Mouse (Mus musculus) gastrocnemius, postnatal 36 days (tissue): ENCODE data around the gene Alyref. TPM values are rescaled to one million over a fixed set of nuclear protein-coding genes. Genes with fewer than 3 reads are reported as not detected.
A peak's percentile ranks its signal among the peaks of the same experiment; 100 is the strongest.

Experiments used
- DNase-seq, 2 experiments: peaks; one replicate each; pipeline ENCODE4 v3.0.0; 2022
- intact Hi-C: fragments of 180-260 bp; cut with DNase I; formaldehyde crosslinking; loops from one replicate; pipeline ENCODE4 v1.15.1; 2025
- microRNA-seq, 2 experiments: library from miRNA; unstranded; fragments of <30 nt; microRNA quantifications; one replicate each; pipeline ENCODE4 v1.2.0; 2021
- total RNA-seq, 2 experiments: library from RNA; stranded (reverse); gene quantifications; 2 replicates each; pipeline ENCODE4 v1.2.3; 2021

Gene Alyref
- total RNA-seq, 2 experiments from 2014 or later, result 36.1 to 41.5 TPM

DNA sequence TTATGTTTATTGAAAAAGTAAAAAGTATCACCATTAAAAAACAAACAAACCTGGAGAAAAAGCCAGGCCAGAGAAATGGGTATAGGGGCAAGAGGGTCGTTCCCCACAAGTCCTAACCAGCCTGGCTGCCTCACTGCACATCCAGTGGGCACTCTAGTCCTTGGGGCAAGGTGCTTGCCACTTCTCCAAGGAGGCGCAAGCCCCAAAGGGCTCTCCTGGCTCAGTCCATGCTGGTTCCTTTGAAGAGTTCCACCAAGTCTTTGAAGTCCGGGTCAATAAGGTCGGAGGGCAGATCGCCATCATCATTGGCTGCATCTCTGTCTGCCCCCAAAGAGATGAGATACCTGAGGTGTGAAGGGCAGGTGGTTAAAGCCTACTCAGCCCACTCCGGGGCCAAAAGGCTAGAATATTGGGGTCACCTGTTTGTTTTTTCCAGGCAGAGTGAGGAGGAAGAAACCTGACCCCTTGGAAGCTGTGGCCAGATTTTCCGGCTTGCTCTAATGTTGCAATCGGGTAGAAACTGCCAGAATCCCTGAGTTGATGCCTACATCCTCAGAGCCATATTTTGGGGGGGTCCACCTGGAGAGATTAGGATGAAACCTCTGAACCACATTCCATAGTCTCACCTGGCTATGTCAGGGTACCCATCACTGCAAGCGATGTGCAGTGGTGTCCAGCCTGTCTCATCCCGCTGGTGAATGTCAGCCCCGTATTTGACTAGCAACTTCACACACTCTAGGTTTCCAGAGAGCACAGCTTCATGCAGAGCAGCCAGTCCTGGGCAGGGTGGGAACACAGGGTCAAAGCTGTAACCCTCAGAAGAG, 48.0 kb downstream of the Alyref start:
- no peak for DNase-seq
- intact Hi-C loops, result loop anchor here (2.0 kb wide), 1 partner anchor 29 kb away; no protein-coding TSS in a partner anchor

DNA sequence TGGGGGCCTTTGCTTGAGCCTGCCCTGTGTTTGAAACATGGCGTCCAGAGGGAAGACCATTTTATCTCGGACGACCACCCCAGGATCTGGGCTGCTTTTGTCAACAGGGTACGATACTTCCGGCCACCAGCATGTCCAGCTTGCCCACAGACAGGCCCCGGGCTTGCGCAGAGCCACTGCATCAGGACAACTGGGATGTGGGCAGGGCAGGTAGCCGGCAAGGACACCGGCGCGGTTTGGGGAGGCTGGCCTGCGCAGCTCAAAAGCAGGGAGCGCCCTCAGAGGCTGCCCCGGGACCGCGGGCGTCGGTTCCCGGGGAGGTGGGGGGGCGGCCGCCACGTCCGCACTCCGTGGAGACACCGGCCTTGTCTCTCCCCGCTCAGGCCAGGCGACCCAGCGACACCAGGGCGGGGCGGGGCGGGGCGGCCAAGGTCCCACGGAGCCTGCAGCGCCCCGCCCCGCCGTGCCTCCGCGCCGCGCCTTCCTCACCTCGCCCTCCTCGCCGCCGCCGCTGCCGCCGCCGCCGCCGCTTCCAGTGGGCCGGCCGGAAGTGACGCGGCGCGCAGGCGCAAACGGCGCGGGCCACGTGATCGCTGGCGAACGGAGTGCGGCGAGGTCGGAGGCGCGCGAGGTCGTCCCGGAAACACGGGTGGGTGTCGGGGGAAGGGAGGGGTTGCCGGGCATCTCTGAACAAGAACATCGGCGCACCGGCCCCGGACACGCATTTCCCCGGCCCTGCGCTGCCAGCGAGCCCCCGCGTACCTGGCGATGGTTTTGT, 48.8 kb downstream of the Alyref start, which contains the start of gene Mcrip1:
TSS of gene Mcrip1 (minus strand) at position 560 of the 778 bp plus-strand sequence.
- intact Hi-C loops, result loop anchor here (2.0 kb wide), 1 partner anchor 29 kb away; no protein-coding TSS in a partner anchor
- DNase-seq, result peak; percentile 90 to 93

DNA sequence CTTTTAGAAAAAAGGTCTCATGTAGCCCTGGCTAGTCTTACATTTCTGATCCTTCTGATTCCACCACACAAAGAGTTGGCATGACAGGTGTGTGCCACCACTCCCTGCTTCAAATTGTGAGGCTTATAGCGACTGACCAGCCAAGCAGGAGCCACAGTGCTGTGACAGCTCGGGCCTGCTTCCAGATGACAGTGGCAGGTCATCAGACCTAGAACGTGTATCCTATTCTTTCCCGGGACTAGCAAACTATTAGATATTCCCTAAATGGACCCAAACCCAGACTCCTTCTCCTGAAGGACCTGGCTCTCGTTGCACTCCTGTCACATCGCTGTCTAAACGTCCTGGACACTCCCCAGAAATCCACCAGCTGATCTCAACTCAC, 49.4 kb downstream of the Alyref start:
- intact Hi-C loops, result loop anchor here (1.0 to 2.0 kb wide), 2 partner anchors 9 to 28 kb away; no protein-coding TSS in a partner anchor

DNA sequence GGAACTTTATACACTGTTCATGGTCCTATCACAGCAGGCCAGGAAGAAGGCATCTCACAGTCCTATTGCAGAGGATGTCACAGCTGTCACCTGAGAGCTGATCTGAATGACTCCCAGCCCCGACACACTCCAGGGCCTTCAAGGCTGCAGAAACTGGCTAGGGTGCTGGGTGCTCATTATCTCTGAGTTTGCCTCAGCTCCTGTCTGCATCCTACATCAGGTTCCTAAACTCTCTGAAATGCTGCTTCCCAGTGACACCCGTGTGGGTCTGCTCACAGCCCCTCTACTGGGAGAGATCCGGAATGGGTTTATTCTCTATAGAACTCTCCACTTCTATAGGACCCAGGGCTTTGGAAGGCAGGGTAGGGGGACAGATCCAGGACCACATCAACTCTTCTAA, 50.0 kb downstream of the Alyref start:
- intact Hi-C loops, result loop anchor here (1.0 to 2.0 kb wide), 2 partner anchors 9 to 27 kb away; no protein-coding TSS in a partner anchor
- no peak for DNase-seq

More for the DNA sequence above, 49.4 kb downstream of the Alyref start:
- DNase-seq, result no peak

DNA sequence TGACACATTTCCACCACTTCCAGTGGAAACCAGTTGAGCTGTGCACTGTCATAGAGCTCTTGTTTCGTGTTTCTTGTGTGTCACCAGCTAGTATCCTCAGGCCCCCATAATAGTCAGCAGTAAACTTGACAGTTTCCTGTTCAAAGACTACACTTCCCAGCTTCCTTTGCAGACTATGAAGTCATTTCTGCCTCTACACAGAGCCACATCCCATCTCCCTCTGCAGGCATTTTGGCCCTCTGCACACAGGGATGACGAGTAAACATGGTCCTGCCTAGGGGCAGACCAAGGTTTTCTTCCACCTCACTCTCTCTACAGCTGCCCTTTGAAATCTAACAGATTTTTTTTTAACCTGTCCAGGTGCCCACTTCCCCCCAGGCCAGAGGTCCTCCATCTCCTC, 50.7 kb downstream of the Alyref start:
- intact Hi-C loops, result no loop called here
- no peak for DNase-seq

DNA sequence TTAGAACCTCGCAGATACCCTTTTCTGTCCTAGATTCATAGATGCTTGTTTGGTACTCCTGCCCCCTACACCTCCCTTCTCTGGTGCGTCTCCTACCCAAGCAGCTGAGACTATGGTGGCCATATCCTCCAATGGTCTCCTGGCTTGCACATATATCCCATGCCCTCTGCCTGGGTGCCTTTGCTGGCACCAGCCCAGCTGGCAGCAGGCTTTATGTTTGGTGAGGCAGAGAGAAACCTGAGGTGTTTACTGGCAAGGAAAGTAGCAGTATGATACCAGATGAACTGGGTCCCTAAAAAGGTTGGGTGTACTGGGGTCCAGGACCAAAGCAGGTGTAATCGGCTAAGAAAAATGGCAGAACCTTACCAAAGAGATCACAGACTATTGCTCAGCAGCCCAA, 52.2 kb downstream of the Alyref start:
- intact Hi-C loops, result no loop called here
- DNase-seq, result no peak

DNA sequence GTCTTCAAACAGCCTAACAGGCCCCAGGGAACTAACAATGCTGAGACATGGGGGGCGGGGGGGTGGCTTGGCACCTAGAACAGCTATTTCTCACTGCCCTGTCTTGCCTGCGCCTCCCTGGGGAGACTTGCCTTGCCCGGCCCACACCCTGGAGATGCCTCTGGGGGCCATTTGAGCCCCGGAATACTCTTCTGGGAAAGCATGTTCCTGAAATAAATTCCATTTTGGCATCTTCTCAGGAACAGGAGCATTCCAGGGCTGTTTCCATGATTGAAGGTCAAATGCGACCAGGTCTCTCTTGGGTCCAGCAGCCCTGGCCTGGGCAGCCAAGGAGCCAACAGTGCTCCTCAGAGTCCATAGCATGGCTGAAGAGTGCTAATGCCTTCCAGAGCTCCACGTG, 55.8 kb downstream of the Alyref start:
- DNase-seq, result no peak
- intact Hi-C loops, result loop anchor here (2.0 kb wide), 1 partner anchor 32 kb away; no protein-coding TSS in a partner anchor

Small RNAs within 50 kb of the gene (microRNA-seq; reads per million reads assigned to microRNA genes)
- gene Mir6936, result 0 reads per million in 2 experiments

Other genes with a start within 250 kb of the Alyref start
- gene Actg1, start 249.8 kb downstream of the Alyref start, total RNA-seq, result 100 to 1,000 TPM; 186 to 222 TPM
- gene Fscn2, start 236.8 kb downstream of the Alyref start, total RNA-seq, result under 1 TPM; 0.31 to 0.37 TPM
- gene Faap100, start 219.6 kb downstream of the Alyref start, total RNA-seq, result 10 to 100 TPM; 21.7 to 22.9 TPM
- gene Nploc4, start 160.7 kb downstream of the Alyref start, total RNA-seq, result 10 to 100 TPM; 67.6 to 71.0 TPM
- gene Tspan10, start 155.7 kb downstream of the Alyref start, total RNA-seq, result under 1 TPM in 1 of 2 experiments, not detected in 1; 0.69 TPM
- gene Pde6g, start 144.9 kb downstream of the Alyref start, total RNA-seq, result under 1 TPM in 1 of 2 experiments, not detected in 1; 0.89 TPM
- gene Oxld1, start 140.3 kb downstream of the Alyref start, total RNA-seq, result 10 to 100 TPM; 21.4 to 25.6 TPM
- 1 to 10 TPM; 4.1 to 6.2 TPM for gene Ccdc137, start 140.2 kb downstream of the Alyref start, total RNA-seq
- gene Arl16, start 130.8 kb downstream of the Alyref start, total RNA-seq, result 1 to 10 TPM; 4.8 to 6.3 TPM
- 100 to 1,000 TPM; 142 to 144 TPM for gene Mrpl12, start 113.8 kb downstream of the Alyref start, total RNA-seq
- gene Slc25a10, start 106.5 kb downstream of the Alyref start, total RNA-seq, result 1 to 10 TPM; 3.7 to 4.5 TPM
- under 1 TPM; 0.18 to 0.25 TPM for gene Gcgr, start 67.7 kb downstream of the Alyref start, total RNA-seq
- 10 to 100 TPM; 19.9 to 23.8 TPM for gene Mcrip1, start 48.6 kb downstream of the Alyref start, total RNA-seq
- 100 to 1,000 TPM; 153 to 173 TPM for gene Ppp1r27, start 47.2 kb downstream of the Alyref start, total RNA-seq
- gene P4hb, start 25.1 kb downstream of the Alyref start, total RNA-seq, result 100 to 1,000 TPM; 174 to 203 TPM
- 10 to 100 TPM; 73.1 to 77.1 TPM for gene Arhgdia, start 16.7 kb downstream of the Alyref start, total RNA-seq
- 10 to 100 TPM; 44.0 to 50.5 TPM for gene Anapc11, start 56 bp upstream of the Alyref start, total RNA-seq
- not detected for gene Npb, start 10.1 kb upstream of the Alyref start, total RNA-seq
- 10 to 100 TPM; 26.7 to 33.5 TPM for gene Pcyt2, start 19.6 kb upstream of the Alyref start, total RNA-seq
- 1 to 10 TPM; 4.5 TPM for gene Sirt7, start 26.9 kb upstream of the Alyref start, total RNA-seq
- gene Mafg, start 35.2 kb upstream of the Alyref start, total RNA-seq, result 10 to 100 TPM; 48.3 to 53.7 TPM
- 1 to 10 TPM; 3.2 to 5.8 TPM for gene Pycr1, start 45.4 kb upstream of the Alyref start, total RNA-seq
- 100 to 1,000 TPM; 129 to 137 TPM for gene Myadml2, start 49.8 kb upstream of the Alyref start, total RNA-seq
- gene Notum, start 62.8 kb upstream of the Alyref start, total RNA-seq, result not detected
- gene Aspscr1, start 74.6 kb upstream of the Alyref start, total RNA-seq, result 10 to 100 TPM; 24.4 to 34.0 TPM
- 10 to 100 TPM; 23.2 to 27.0 TPM for gene Cenpx, start 115.4 kb upstream of the Alyref start, total RNA-seq
- 1 to 10 TPM; 3.7 to 4.1 TPM for gene Lrrc45, start 115.6 kb upstream of the Alyref start, total RNA-seq
- gene Rac3, start 123.1 kb upstream of the Alyref start, total RNA-seq, result under 1 TPM; 0.84 to 0.92 TPM
- 1 to 10 TPM; 4.5 to 9.2 TPM for gene Dcxr, start 128.9 kb upstream of the Alyref start, total RNA-seq
- gene Cbr2, start 133.7 kb upstream of the Alyref start, total RNA-seq, result 10 to 100 TPM in 1 of 2 experiments, 1 to 10 TPM in 1; 9.2 to 15.8 TPM
- 10 to 100 TPM; 29.5 to 31.9 TPM for gene Hmga1b, start 164.4 kb upstream of the Alyref start, total RNA-seq
- gene Rfng, start 185.8 kb upstream of the Alyref start, total RNA-seq, result 1 to 10 TPM; 9.9 to 10.0 TPM
- gene Gps1, start 185.9 kb upstream of the Alyref start, total RNA-seq, result 10 to 100 TPM; 52.6 to 52.7 TPM
- gene Dus1l, start 198.0 kb upstream of the Alyref start, total RNA-seq, result 10 to 100 TPM; 31.3 to 32.9 TPM
- gene Fasn, start 226.2 kb upstream of the Alyref start, total RNA-seq, result 10 to 100 TPM; 12.5 to 20.0 TPM